Mouse (Mus musculus): ENCODE data around the gene Olfml2b.

GRCm38 (mm10) chr1:170695326-170695725, 51.0 kb downstream of the Olfml2b start:
- TF ChIP-seq CTCF (IDR thresholded peaks at IDR 0.05; ENCODE audit: low read depth) (no peak), EP300 (optimal IDR thresholded peaks at IDR 0.05) (no peak)
